Mouse (Mus musculus) midbrain, embryonic 16.5 days (tissue): ENCODE results near the gene Calm3. TPM values are rescaled to one million over a fixed set of nuclear protein-coding genes. Genes with fewer than 3 reads are reported as not detected.

Experiments
- ATAC-seq: fragments of 200-750 bp; cut with Nextera tagmentation; 2 replicates; pipeline ENCODE4 v1.8.0; 2017; ENCODE audit warnings: moderate TSS enrichment
- H3K27ac ChIP-seq: fragments of 300-500 bp; sonication (generic); 2 replicates; pipeline ENCODE4 v1.5.1; 2014; ENCODE audit warnings: mild to moderate bottlenecking, low read length, mixed read lengths
- H3K27me3 ChIP-seq: fragments of 300-500 bp; sonication (generic); 2 replicates; pipeline ENCODE4 v1.6.1; 2014; ENCODE audit warnings: low read depth, low read length, mixed read lengths; ENCODE audit not compliant: control insufficient read depth, insufficient read depth
- H3K36me3 ChIP-seq: fragments of 300-500 bp; sonication (generic); 2 replicates; pipeline ENCODE4 v1.6.1; 2014; ENCODE audit warnings: mild to moderate bottlenecking, low read length, moderate library complexity, mixed read lengths; ENCODE audit not compliant: control insufficient read depth, insufficient read depth
- H3K4me1 ChIP-seq: fragments of 300-500 bp; sonication (generic); 2 replicates; pipeline ENCODE4 v1.6.1; 2014; ENCODE audit warnings: mild to moderate bottlenecking, low read length, mixed read lengths; ENCODE audit not compliant: control insufficient read depth, insufficient read depth
- H3K4me2 ChIP-seq: fragments of 300-500 bp; sonication (generic); 2 replicates; pipeline ENCODE4 v1.6.1; 2014; ENCODE audit warnings: mild to moderate bottlenecking, low read length, mixed read lengths
- H3K4me3 ChIP-seq: fragments of 300-500 bp; sonication (generic); 2 replicates; pipeline ENCODE4 v1.5.1; 2014; ENCODE audit warnings: low read depth, mild to moderate bottlenecking, low read length, moderate library complexity, mixed read lengths
- H3K9ac ChIP-seq: fragments of 300-500 bp; sonication (generic); 2 replicates; pipeline ENCODE4 v1.6.1; 2014; ENCODE audit warnings: low read depth, low read length, mixed read lengths
- H3K9me3 ChIP-seq: fragments of 300-500 bp; sonication (generic); replicated peaks from 2 replicates; pipeline ENCODE4 v1.6.1; 2014; ENCODE audit warnings: mild to moderate bottlenecking, low read length, mixed read lengths; ENCODE audit not compliant: control insufficient read depth, poor library complexity, severe bottlenecking
- WGBS: fragments of 180-500 bp; shearing (Covaris S2); extraction: QIAGEN DNeasy Blood & Tissue Kit; methylation state at CpG from one replicate; pipeline ENCODE4 v1.1.7; 2014; 5-methylcytosine and 5-hydroxymethylcytosine counted together
- polyA plus RNA-seq: library from polyadenylated mRNA; unstranded; fragments of >200 nt; fragmentation: Nextera tagmentation; extraction: Ambion mirVana; gene quantifications from 2 replicates; pipeline ENCODE4 v1.2.1, GENCODE M21; 2015

The Calm3 gene
- polyA plus RNA-seq, 1 experiment from 2014 or later = 443 TPM

DNA sequence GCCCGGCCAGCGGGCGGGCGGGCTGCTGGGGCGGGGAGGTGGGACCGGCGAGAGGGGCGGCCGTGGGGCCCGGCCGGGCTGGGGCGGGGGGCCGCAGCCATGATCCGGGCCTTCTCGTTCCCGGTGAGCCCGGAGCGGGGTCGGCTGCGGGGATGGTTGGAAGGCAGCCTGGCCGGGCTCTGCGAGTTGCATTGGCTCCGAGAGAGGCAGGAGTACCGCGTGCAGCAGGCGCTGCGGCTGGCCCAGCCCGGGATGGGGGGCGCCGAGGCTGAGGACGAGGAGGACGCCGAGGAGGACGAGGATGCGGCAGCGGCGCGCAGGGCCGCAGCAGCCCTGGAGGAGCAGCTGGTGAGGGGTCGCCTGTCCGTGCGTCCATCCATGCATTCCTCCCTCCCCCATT is 48.6 kb downstream of the Calm3 start:
- peak overlapping the region; percentile 86 for H3K4me2 ChIP-seq
- WGBS = under 1% methylated on average over 29 of the region's 42 CpGs
- peak overlapping the region; percentile 71 for H3K4me3 ChIP-seq
- H3K9me3 ChIP-seq = no peaks in the 10 kb centered on the region
- H3K9ac ChIP-seq = peak overlapping the region; percentile 76
- H3K36me3 ChIP-seq = no peaks in the 10 kb centered on the region
- ATAC-seq = peak; percentile 66
- peak overlapping the region; percentile 81 for H3K27ac ChIP-seq
- H3K27me3 ChIP-seq = no peaks in the 10 kb centered on the region
- H3K4me1 ChIP-seq = peaks cover 17% of the 10 kb centered on the region

- 0% methylated on average over 1 of the region's 1 CpGs for WGBS
- H3K4me3 ChIP-seq = peak within 1 kb of the TSS; percentile 71
- ATAC-seq = no peak
- H3K9ac ChIP-seq = peak within 1 kb of the TSS; percentile 76
- no peaks in the 10 kb centered on the region for H3K27me3 ChIP-seq
- H3K36me3 ChIP-seq = no peaks in the 10 kb centered on the region
- H3K27ac ChIP-seq = peak within 1 kb of the TSS; percentile 81
- peaks cover 17% of the 10 kb centered on the region for H3K4me1 ChIP-seq
- H3K9me3 ChIP-seq = no peaks in the 10 kb centered on the region
- H3K4me2 ChIP-seq = peak within 1 kb of the TSS; percentile 86
Measured at GRCm38 (mm10) chr7:16875310-16875325, 48.8 kb downstream of the Calm3 start, which contains the start of gene Dact3. Dact3 (plus strand) TSS chr7:16875317.

DNA sequence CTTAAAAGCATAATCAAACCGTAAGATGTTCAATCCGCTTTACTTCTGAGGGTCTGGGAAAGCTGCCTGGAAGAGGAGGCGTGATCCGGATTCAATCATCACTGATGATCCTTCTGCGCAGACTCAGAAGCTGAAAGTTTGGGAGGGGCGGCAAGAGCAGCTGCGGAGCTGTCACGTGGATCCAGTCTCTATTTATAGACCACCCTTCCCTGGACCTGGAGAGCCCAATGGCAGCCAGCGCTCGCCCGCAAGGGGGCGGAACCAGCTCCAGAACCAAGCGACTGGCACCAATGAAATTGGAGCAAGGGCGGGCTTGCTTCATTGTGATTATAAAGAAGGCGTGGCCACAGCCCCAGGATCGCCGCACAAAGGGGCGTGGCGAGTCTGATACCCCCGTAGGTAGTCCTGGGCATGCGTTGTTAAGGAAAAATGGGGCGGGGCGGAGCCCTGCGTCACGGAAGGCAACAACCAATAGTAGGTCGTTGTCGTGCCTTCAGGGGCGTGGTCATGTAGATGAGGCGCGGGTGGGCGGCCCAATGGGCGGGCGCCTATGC is 49.1 kb downstream of the Calm3 start:
- Histone ChIP-seq H3K4me3 (peak overlapping the region; percentile 71), H3K4me2 (peak overlapping the region; percentile 86), H3K36me3 (no peaks in the 10 kb centered on the region), H3K9ac (peak overlapping the region; percentile 76), H3K4me1 (peaks cover 17% of the 10 kb centered on the region), H3K27me3 (no peaks in the 10 kb centered on the region), H3K27ac (peak overlapping the region; percentile 81), H3K9me3 (no peaks in the 10 kb centered on the region)
- peak; percentile 95 for ATAC-seq
- WGBS = under 1% methylated on average over 33 of the region's 33 CpGs

- H3K9me3 ChIP-seq = no peaks in the 10 kb centered on the region
- H3K9ac ChIP-seq = peak overlapping the region; percentile 27; the same call in 1 of the 2 replicates
- no peaks in the 10 kb centered on the region for H3K36me3 ChIP-seq
- no peak for ATAC-seq
- no peaks in the 10 kb centered on the region for H3K27me3 ChIP-seq
- H3K4me3 ChIP-seq = peak overlapping the region; percentile 71
- H3K4me2 ChIP-seq = peak overlapping the region; percentile 51
- H3K27ac ChIP-seq = peak overlapping the region; percentile 81
- WGBS = 5% methylated on average over 17 of the region's 17 CpGs
- peaks cover 17% of the 10 kb centered on the region for H3K4me1 ChIP-seq
Measured at GRCm38 (mm10) chr7:16874190-16874589, 49.7 kb downstream of the Calm3 start.

GRCm38 (mm10) chr7:16873392-16873791 is 50.5 kb downstream of the Calm3 start:
- H3K4me1 ChIP-seq = peaks cover 17% of the 10 kb centered on the region
- H3K4me2 ChIP-seq = no peak overlapping the region
- WGBS = 90% methylated on average over 4 of the region's 4 CpGs
- H3K36me3 ChIP-seq = no peaks in the 10 kb centered on the region
- no peak overlapping the region for H3K9ac ChIP-seq
- H3K27ac ChIP-seq = no peak overlapping the region
- no peaks in the 10 kb centered on the region for H3K9me3 ChIP-seq
- H3K4me3 ChIP-seq = no peak overlapping the region
- H3K27me3 ChIP-seq = no peaks in the 10 kb centered on the region
- no peak for ATAC-seq

DNA sequence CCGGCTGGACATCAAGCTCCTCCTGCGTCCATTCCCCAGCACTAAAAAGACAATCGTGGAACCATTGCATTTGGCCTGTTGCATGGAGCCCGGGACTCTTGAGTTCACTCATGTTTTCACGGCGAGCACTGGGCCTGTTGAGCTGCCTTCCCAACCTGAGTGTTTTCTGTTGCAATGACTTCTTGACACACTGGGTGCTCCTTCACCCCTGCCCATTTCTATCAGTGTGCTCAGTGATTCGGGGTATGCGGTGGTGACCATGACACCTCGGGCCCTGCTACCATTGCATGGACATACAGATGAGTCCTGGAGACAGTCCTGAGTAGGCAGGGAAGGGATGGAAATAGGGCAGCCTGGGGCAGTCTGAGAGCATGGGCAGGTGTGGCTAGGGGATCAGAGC is 51.4 kb downstream of the Calm3 start:
- Histone ChIP-seq H3K4me1 (peaks cover 17% of the 10 kb centered on the region), H3K9ac (no peak overlapping the region), H3K9me3 (no peaks in the 10 kb centered on the region), H3K4me2 (no peak overlapping the region), H3K4me3 (no peak overlapping the region), H3K27me3 (no peaks in the 10 kb centered on the region), H3K27ac (no peak overlapping the region), H3K36me3 (no peaks in the 10 kb centered on the region)
- ATAC-seq = no peak
- 94% methylated on average over 9 of the region's 9 CpGs for WGBS

GRCm38 (mm10) chr7:16871600-16871999 is 52.3 kb downstream of the Calm3 start:
- no peak overlapping the region for H3K9ac ChIP-seq
- H3K9me3 ChIP-seq = no peaks in the 10 kb centered on the region
- H3K27ac ChIP-seq = no peak overlapping the region
- no peak for ATAC-seq
- H3K4me1 ChIP-seq = peaks cover 9% of the 10 kb centered on the region
- H3K27me3 ChIP-seq = no peaks in the 10 kb centered on the region
- H3K4me2 ChIP-seq = no peak overlapping the region
- 91% methylated on average over 10 of the region's 10 CpGs for WGBS
- no peaks in the 10 kb centered on the region for H3K36me3 ChIP-seq
- no peak overlapping the region for H3K4me3 ChIP-seq

GRCm38 (mm10) chr7:16869497-16869896 is 54.4 kb downstream of the Calm3 start:
- Histone ChIP-seq H3K9me3 (no peaks in the 10 kb centered on the region), H3K4me2 (peak overlapping the region; percentile 62), H3K4me1 (0 out of 2 replicates have a peak, but pooled peaks cover 3% of the 10 kb centered on the region), H3K9ac (peak overlapping the region; percentile 59; the same call in 1 of the 2 replicates), H3K4me3 (peak overlapping the region; percentile 39), H3K27me3 (no peaks in the 10 kb centered on the region), H3K27ac (peak overlapping the region; percentile 85), H3K36me3 (no peaks in the 10 kb centered on the region)
- peak; percentile 99 for ATAC-seq
- WGBS = 9% methylated on average over 16 of the region's 16 CpGs

- H3K4me2 ChIP-seq = no peak overlapping the region
- no peak for ATAC-seq
- no peak overlapping the region for H3K27ac ChIP-seq
- H3K27me3 ChIP-seq = no peaks in the 10 kb centered on the region
- no peak overlapping the region for H3K4me3 ChIP-seq
- 95% methylated on average over 3 of the region's 3 CpGs for WGBS
- no peaks in the 10 kb centered on the region for H3K9me3 ChIP-seq
- H3K4me1 ChIP-seq = no peaks in the 10 kb centered on the region
- 0 out of 2 replicates have a peak, but pooled peaks cover 5% of the 10 kb centered on the region for H3K36me3 ChIP-seq
- no peak overlapping the region for H3K9ac ChIP-seq
Measured at GRCm38 (mm10) chr7:16867488-16867887, 56.4 kb downstream of the Calm3 start.
